Mouse (Mus musculus): Measurements from ENCODE around the gene Dnttip1.

DNA sequence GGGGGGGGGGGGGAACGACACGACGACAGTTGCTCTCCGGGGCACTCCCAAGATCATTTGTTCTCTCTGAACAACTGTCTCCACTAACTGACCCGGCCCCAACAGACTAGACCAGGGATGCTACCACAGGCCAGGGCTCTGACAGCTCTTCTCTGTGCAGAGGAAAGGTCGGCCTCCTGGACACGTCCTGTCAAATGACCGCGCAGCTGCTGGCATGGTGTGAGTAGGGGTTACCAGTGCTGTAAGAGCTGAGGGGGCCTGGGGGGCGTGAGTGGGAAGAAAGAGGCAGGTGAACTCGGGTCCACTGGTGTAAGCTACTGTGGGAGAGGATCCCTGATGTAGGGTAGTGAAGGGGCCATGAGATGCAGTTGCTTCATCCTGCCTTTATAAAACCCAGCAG lies 12.1 kb downstream of the Dnttip1 start:
- no peak for TF ChIP-seq CTCF (IDR thresholded peaks at IDR 0.05; ENCODE audit: low read depth, low read length)
- no peak for TF ChIP-seq POLR2A (IDR thresholded peaks at IDR 0.05; ENCODE audit: borderline replicate concordance, low read depth, low read length)
